Mouse (Mus musculus): ENCODE data around the gene Epb42. TPM values are rescaled to one million over a fixed set of nuclear protein-coding genes. Genes with fewer than 3 reads are reported as not detected.
A peak's percentile ranks its signal among the peaks of the same experiment; 100 is the strongest.

Gene Epb42
- polyA plus RNA-seq, 1 experiment from 2014 or later = 7.6 TPM

DNA sequence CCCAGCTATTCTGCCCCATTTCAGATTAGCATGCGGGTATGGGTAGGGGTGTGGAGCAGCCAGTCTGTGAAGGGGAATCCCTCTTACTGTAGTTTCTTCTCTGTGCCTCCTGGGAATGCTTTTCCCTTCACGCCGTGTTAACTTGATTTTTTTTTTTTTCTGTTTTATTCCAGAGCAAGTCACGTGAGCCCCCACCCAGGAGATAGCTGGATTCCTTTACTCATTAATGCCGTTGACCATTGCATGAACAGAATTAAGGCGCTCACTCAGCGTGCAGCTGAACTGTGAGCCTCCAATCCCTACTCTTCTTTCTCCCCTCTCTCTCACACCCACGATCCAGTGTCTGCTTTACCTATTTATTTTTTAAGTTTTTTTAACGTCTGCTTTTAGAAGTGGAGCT lies 20.6 kb downstream of the Epb42 start:
- no peaks in the 10 kb centered on the region for H3K4me1 ChIP-seq (replicated peaks; ENCODE audit: control insufficient read depth, insufficient read depth, low read length)
- no peak overlapping the region for H3K4me2 ChIP-seq (ENCODE audit: low read depth, low read length, severe bottlenecking)
- H3K27me3 ChIP-seq (ENCODE audit: control insufficient read depth, insufficient read depth, low read length) = no peaks in the 10 kb centered on the region
- DNase-seq (ENCODE audit: low spot score) = no peak
- no peak overlapping the region for H3K9ac ChIP-seq (ENCODE audit: low read length)
- H3K27ac ChIP-seq (ENCODE audit: low read depth, low read length) = no peak overlapping the region
- no peak overlapping the region for H3K4me3 ChIP-seq (ENCODE audit: low read depth, low read length)
- ATAC-seq (replicated peaks; ENCODE audit: low FRiP score) = no peak
- no peaks in the 10 kb centered on the region; the same call in 1 of the 2 replicates for H3K36me3 ChIP-seq (ENCODE audit: control insufficient read depth, insufficient read depth, low read length)
- WGBS = 89% methylated on average over 9 of the region's 9 CpGs
- no peaks in the 10 kb centered on the region for H3K9me3 ChIP-seq (ENCODE audit: control insufficient read depth, low read length)

DNA sequence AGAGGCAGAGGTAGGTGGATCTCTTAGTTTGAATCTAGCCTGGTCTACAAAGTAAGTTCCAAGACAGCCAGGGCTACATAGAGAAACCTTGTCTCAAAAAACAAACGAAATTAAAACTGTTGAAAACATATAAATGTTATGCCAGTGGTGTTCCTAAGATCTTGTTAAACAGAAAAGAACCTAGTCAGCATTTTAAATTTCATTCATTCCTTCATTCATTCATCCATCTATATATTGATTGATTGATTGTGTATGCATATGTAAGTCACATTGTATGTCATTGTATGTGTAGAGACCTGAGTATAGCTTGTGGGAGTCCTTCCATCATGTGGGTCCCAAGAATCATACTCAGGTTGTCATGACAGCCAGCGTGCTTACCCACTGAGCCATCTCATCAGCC lies 21.4 kb downstream of the Epb42 start:
- H3K4me1 ChIP-seq (replicated peaks; ENCODE audit: control insufficient read depth, insufficient read depth, low read length) = no peaks in the 10 kb centered on the region
- ATAC-seq (replicated peaks; ENCODE audit: low FRiP score) (no peak), DNase-seq (ENCODE audit: low spot score) (no peak)
- WGBS = 86% methylated on average over 2 of the region's 2 CpGs
- H3K9ac ChIP-seq (ENCODE audit: low read length) = no peak overlapping the region
- no peak overlapping the region for H3K4me2 ChIP-seq (ENCODE audit: low read depth, low read length, severe bottlenecking)
- H3K27ac ChIP-seq (ENCODE audit: low read depth, low read length) = no peak overlapping the region
- no peaks in the 10 kb centered on the region; the same call in 1 of the 2 replicates for H3K36me3 ChIP-seq (ENCODE audit: control insufficient read depth, insufficient read depth, low read length)
- H3K27me3 ChIP-seq (ENCODE audit: control insufficient read depth, insufficient read depth, low read length) = no peaks in the 10 kb centered on the region
- no peak overlapping the region for H3K4me3 ChIP-seq (ENCODE audit: low read depth, low read length)
- H3K9me3 ChIP-seq (ENCODE audit: control insufficient read depth, low read length) = no peaks in the 10 kb centered on the region

DNA sequence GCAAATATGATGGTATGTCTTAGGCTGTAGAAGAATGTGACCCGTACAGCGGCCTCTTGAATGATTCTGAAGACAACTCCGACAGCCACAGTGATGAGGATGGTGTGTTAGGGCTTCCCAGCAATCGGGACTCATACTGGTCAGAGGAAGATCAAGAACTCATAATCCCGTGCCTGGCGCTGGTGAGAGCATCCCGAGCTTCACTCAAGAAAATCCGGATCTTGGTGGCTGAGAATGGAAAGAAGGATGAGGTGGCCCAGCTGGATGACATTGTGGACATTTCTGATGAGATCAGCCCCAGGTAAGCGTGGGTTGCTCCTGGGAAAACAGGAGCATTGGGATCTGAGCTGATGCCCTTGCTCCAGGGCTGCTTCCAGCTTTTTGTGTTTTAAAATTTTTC lies 24.2 kb downstream of the Epb42 start:
- no peak overlapping the region for H3K4me3 ChIP-seq (ENCODE audit: low read depth, low read length)
- 88% methylated on average over 9 of the region's 9 CpGs for WGBS
- no peaks in the 10 kb centered on the region; the same call in 1 of the 2 replicates for H3K36me3 ChIP-seq (ENCODE audit: control insufficient read depth, insufficient read depth, low read length)
- DNase-seq (ENCODE audit: low spot score) (no peak), ATAC-seq (replicated peaks; ENCODE audit: low FRiP score) (no peak)
- H3K27me3 ChIP-seq (ENCODE audit: control insufficient read depth, insufficient read depth, low read length) = no peaks in the 10 kb centered on the region
- H3K4me1 ChIP-seq (replicated peaks; ENCODE audit: control insufficient read depth, insufficient read depth, low read length) = peaks cover 2% of the 10 kb centered on the region; the same call in 1 of the 2 replicates
- H3K9ac ChIP-seq (ENCODE audit: low read length) = no peak overlapping the region
- H3K27ac ChIP-seq (ENCODE audit: low read depth, low read length) = no peak overlapping the region
- no peak overlapping the region for H3K4me2 ChIP-seq (ENCODE audit: low read depth, low read length, severe bottlenecking)
- H3K9me3 ChIP-seq (ENCODE audit: control insufficient read depth, low read length) = no peaks in the 10 kb centered on the region

DNA sequence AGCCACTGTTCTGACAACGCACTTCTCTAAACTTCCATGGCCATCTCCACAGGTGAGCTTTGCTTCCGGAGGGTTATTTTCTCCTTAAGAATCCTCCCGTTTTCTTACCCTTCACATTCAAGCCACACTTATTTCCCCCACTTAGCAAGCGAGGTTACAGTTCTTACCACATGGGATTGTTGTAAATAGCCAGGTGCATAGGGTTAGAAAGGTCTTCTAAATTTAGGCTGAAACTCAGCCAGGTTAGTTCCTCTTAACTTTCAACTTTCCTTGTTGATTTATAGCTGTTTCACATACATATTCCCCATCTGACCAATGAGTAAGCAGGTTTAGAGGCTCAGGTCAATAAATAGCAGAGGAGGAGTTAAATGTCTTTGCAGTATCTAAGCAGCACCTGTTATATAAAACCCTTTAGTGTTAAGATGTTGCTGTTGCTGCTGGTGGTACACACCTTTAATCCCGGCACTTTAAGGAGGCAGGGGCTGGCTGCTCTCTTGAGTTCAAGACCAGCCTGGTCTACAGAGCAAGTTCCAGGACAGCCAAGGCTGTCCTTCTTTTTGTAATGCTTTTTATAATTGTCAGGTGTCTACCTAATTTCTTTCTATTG lies 27.7 kb downstream of the Epb42 start:
- Histone ChIP-seq H3K4me1 (replicated peaks; ENCODE audit: control insufficient read depth, insufficient read depth, low read length) (peaks cover 2% of the 10 kb centered on the region; the same call in 1 of the 2 replicates), H3K4me2 (ENCODE audit: low read depth, low read length, severe bottlenecking) (peak overlapping the region; percentile 80), H3K27me3 (ENCODE audit: control insufficient read depth, insufficient read depth, low read length) (no peaks in the 10 kb centered on the region), H3K9me3 (ENCODE audit: control insufficient read depth, low read length) (no peaks in the 10 kb centered on the region), H3K27ac (ENCODE audit: low read depth, low read length) (no peak overlapping the region), H3K9ac (ENCODE audit: low read length) (peak overlapping the region; percentile 66), H3K4me3 (ENCODE audit: low read depth, low read length) (peak overlapping the region; percentile 68), H3K36me3 (ENCODE audit: control insufficient read depth, insufficient read depth, low read length) (no peaks in the 10 kb centered on the region)
- DNase-seq (ENCODE audit: low spot score) = no peak
- ATAC-seq (replicated peaks; ENCODE audit: low FRiP score) = no peak
- 31% methylated on average over 5 of the region's 5 CpGs for WGBS

DNA sequence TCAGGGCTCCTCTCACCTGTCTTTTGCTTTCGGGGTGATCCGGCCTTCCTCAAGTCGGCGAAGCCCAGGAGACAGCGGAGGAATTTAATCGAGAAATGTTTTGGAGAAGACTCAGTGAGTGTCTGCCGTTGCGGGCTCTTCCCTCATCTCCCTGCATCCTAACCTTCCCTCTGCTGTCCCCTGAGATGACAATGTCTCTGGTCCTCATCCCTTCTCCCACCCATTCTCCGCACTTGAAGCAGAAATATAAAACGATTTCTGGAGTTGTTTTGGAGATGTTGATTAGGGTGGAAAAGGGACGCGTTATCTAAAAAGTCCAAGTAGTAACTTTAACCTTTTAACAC lies 28.2 kb downstream of the Epb42 start:
- Histone ChIP-seq H3K27ac (ENCODE audit: low read depth, low read length) (no peak overlapping the region), H3K9ac (ENCODE audit: low read length) (peak overlapping the region; percentile 66), H3K9me3 (ENCODE audit: control insufficient read depth, low read length) (no peaks in the 10 kb centered on the region), H3K36me3 (ENCODE audit: control insufficient read depth, insufficient read depth, low read length) (no peaks in the 10 kb centered on the region), H3K4me2 (ENCODE audit: low read depth, low read length, severe bottlenecking) (peak overlapping the region; percentile 80), H3K4me3 (ENCODE audit: low read depth, low read length) (peak overlapping the region; percentile 68), H3K4me1 (replicated peaks; ENCODE audit: control insufficient read depth, insufficient read depth, low read length) (peaks cover 2% of the 10 kb centered on the region; the same call in 1 of the 2 replicates), H3K27me3 (ENCODE audit: control insufficient read depth, insufficient read depth, low read length) (no peaks in the 10 kb centered on the region)
- 2% methylated on average over 12 of the region's 12 CpGs for WGBS
- DNase-seq (ENCODE audit: low spot score) (no peak), ATAC-seq (replicated peaks; ENCODE audit: low FRiP score) (no peak; the same call in 1 of the 2 replicates)

DNA sequence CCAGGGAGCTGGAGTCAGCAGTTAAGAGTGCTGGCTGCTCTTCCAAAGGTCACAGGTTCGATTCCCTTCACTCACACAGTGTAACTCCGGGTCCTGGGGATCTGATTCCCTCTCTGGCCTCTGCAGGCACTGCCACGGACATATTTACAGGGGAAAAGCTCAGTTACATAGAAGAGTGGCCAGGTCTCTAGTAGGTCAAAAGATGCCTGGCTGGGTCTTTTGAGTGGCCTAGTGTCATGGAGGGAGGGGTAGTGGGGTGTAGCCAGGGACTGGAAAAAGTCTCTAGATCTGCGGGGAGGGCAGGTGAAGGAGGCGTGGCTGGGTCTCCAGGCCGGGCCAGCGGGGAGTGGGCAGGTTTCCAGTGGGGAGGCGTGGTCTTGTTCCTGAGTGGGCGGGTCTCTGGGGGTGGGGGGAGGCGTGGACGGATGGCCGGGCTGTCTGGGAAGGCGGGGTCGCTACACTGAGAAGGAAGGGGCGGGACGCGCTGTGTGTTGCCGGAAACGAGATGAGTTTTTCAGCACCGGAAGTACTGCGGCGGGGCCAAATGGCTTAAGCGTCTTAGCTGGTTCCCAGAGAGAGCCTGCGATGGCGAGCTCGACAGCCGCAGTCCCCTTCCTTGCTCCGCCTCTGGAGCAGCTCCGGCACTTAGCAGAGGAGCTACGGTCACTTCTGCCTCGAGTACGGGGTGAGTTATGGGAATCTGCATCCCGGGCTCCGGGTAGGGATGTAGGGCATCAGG lies 28.8 kb downstream of the Epb42 start, which contains the start of gene Ccndbp1:
Gene Ccndbp1, plus strand, starts transcription at position 479 of the 739 bp plus-strand sequence.
- ATAC-seq (replicated peaks; ENCODE audit: low FRiP score) (peak; percentile 92), DNase-seq (ENCODE audit: low spot score) (peak; percentile 95)
- no peak within 1 kb of the TSS for H3K27ac ChIP-seq (ENCODE audit: low read depth, low read length)
- H3K4me2 ChIP-seq (ENCODE audit: low read depth, low read length, severe bottlenecking) = peak within 1 kb of the TSS; percentile 80
- H3K4me3 ChIP-seq (ENCODE audit: low read depth, low read length) = peak within 1 kb of the TSS; percentile 68
- H3K27me3 ChIP-seq (ENCODE audit: control insufficient read depth, insufficient read depth, low read length) = no peaks in the 10 kb centered on the region
- WGBS = 2% methylated on average over 34 of the region's 34 CpGs
- H3K4me1 ChIP-seq (replicated peaks; ENCODE audit: control insufficient read depth, insufficient read depth, low read length) = peaks cover 2% of the 10 kb centered on the region; the same call in 1 of the 2 replicates
- no peaks in the 10 kb centered on the region for H3K9me3 ChIP-seq (ENCODE audit: control insufficient read depth, low read length)
- peak within 1 kb of the TSS; percentile 66 for H3K9ac ChIP-seq (ENCODE audit: low read length)
- H3K36me3 ChIP-seq (ENCODE audit: control insufficient read depth, insufficient read depth, low read length) = no peaks in the 10 kb centered on the region

DNA sequence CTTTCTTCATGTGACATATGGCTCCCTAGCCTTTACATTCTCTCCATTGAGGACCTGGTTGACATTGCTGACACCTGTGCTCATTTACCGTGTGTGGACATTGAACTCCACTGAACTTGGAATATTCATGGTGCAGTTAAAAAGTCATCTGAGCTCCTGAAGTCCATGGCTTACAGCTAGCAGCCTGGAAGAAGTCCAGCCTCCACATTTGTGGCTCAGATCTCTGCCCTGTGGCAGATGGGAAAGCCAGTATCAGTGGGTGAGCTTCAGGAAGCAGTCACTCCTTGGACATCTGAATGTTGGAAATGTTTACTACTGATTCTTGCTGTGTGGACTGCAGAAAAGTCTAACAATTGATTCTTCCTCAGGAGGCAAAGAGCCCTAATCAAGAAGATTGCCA lies 29.9 kb downstream of the Epb42 start:
- ATAC-seq (replicated peaks; ENCODE audit: low FRiP score) (no peak), DNase-seq (ENCODE audit: low spot score) (no peak)
- Histone ChIP-seq H3K27me3 (ENCODE audit: control insufficient read depth, insufficient read depth, low read length) (no peaks in the 10 kb centered on the region), H3K9ac (ENCODE audit: low read length) (no peak overlapping the region), H3K27ac (ENCODE audit: low read depth, low read length) (no peak overlapping the region), H3K36me3 (ENCODE audit: control insufficient read depth, insufficient read depth, low read length) (no peaks in the 10 kb centered on the region), H3K4me1 (replicated peaks; ENCODE audit: control insufficient read depth, insufficient read depth, low read length) (peaks cover 2% of the 10 kb centered on the region; the same call in 1 of the 2 replicates), H3K4me3 (ENCODE audit: low read depth, low read length) (no peak overlapping the region), H3K4me2 (ENCODE audit: low read depth, low read length, severe bottlenecking) (no peak overlapping the region), H3K9me3 (ENCODE audit: control insufficient read depth, low read length) (no peaks in the 10 kb centered on the region)
- WGBS = 93% methylated on average over 1 of the region's 1 CpGs

DNA sequence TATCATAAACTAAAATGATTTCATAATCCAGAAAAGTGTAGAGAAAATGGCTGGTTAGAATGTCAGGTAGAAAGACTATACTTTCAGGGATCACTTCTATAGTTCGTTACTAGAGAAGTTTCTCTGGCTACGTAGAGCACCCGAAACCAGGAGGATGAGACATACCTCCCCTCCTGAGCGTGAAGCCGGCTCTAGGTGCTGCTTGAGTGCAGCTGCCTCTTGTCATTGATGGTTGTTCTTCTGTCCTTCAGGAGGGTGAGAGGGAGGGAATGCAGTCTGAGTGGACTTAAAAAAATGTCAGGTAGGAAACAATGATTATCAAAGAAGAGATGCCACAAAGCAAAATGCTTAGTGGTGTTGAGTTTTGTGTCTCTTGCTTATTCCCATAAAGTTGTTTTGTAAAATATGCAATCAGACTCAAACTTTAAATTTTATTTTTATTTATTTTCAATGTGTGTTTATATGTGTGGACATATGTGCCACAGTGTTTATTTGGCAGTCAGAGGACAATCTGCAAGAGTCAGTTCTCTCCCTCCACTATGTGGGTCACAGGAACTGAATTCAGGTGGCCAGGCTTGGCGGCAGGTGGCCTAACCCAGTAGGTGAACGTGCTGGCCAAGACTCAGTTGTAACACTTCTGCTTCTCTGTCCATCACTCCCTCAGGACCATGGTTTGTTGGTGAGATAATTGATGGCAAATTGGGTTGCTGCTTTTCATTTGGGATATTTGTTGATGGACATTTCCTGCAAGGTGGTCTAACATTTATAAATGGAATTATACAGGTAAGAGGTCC lies 32.7 kb downstream of the Epb42 start:
- WGBS = 84% methylated on average over 7 of the region's 7 CpGs

More for the DNA sequence above, 32.7 kb downstream of the Epb42 start:
- H3K4me3 ChIP-seq (ENCODE audit: low read depth, low read length) = no peak overlapping the region
- H3K4me2 ChIP-seq (ENCODE audit: low read depth, low read length, severe bottlenecking) = no peak overlapping the region
- no peak overlapping the region for H3K27ac ChIP-seq (ENCODE audit: low read depth, low read length)
- H3K4me1 ChIP-seq (replicated peaks; ENCODE audit: control insufficient read depth, insufficient read depth, low read length) = peaks cover 2% of the 10 kb centered on the region; the same call in 1 of the 2 replicates
- DNase-seq (ENCODE audit: low spot score) (no peak), ATAC-seq (replicated peaks; ENCODE audit: low FRiP score) (no peak)
- H3K9me3 ChIP-seq (ENCODE audit: control insufficient read depth, low read length) = no peaks in the 10 kb centered on the region
- no peak overlapping the region for H3K9ac ChIP-seq (ENCODE audit: low read length)
- no peaks in the 10 kb centered on the region for H3K27me3 ChIP-seq (ENCODE audit: control insufficient read depth, insufficient read depth, low read length)
- no peaks in the 10 kb centered on the region for H3K36me3 ChIP-seq (ENCODE audit: control insufficient read depth, insufficient read depth, low read length)
